8 mouse cellular contexts compared by ENCODE assay signal in the genomic region with DNA sequence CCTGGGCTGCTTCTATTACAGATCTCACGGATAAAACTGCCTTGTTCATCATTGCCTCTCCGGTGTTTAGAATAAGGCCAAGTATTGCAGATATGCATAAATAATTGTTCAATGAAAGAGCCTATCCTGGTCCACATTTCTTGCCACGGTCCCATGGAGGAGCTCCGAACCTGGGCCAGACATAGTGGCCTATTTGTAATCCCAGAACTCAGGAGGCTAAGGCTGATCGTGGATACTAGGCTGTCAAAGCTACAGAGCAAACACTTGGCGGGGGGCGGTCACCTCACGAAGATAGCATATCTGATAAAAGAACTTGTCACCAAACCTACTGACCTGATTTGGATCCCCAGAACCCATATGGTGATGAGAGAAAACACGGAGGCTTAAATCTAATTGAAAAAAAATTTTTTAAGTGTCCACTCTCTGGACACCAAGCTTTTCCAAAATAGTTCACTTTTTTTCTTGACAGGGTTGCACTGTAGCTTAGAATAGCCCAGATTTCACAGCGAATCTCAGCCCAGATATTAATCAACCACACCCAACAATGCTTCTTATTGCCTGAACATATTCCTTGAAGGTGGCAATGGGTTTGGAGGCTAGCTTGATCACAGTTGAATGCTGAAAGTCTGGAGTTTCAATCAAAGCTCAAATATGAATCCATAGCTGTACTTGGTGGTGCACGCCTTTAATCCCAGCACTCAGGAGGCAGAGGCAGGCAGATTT. TPM values are rescaled to one million over a fixed set of nuclear protein-coding genes. Genes with fewer than 3 reads are reported as not detected.
DNase-seq lines count a peak whose midpoint lies in the region; ATAC-seq and TF ChIP-seq lines count a peak whose summit lies in the region.

No protein-coding gene starts in this region.

- DNase-seq in heart, postnatal 4 days = no peak
- DNase-seq in forebrain, embryonic 14.5 days (ENCODE audit: low spot score) = no peak
- DNase-seq in liver, embryonic 14.5 days (ENCODE audit: low read depth in 3 of 3, low spot score in 3 of 3) = no peak
- DNase-seq in adrenal gland, postnatal 10 days = no peak
- no peak for DNase-seq in cerebellum, postnatal 10 days

- peak overlapping the region; percentile 92 for H3K27ac ChIP-seq in heart, embryonic 12.5 days (ENCODE audit: poor library complexity, severe bottlenecking)
- peak overlapping the region; percentile 81 for H3K27ac ChIP-seq in forebrain, embryonic 14.5 days (ENCODE audit: low read depth, low read length)
- peak overlapping the region; percentile 67 for H3K27ac ChIP-seq in liver, embryonic 14.5 days

- peaks cover 55% of the 10 kb centered on the region for H3K4me1 ChIP-seq in heart, embryonic 12.5 days (replicated peaks)
- H3K4me1 ChIP-seq in E14TG2a.4 (replicated peaks; ENCODE audit: low read depth, low read length) = peaks cover 79% of the 10 kb centered on the region
- H3K4me1 ChIP-seq in forebrain, embryonic 14.5 days (ENCODE audit: control insufficient read depth, insufficient read depth, low read length) = peaks cover 21% of the 10 kb centered on the region
- peaks cover 13 to 23% of the 10 kb centered on the region in 2 experiments for H3K4me1 ChIP-seq in liver, embryonic 14.5 days (replicated peaks; ENCODE audit: control insufficient read depth in 2 of 2, insufficient read depth in 2 of 2, low read length in 1 of 2)

- no peak for TF ChIP-seq EP300 in liver, embryonic 14.5 days (IDR thresholded peaks at IDR 0.05; ENCODE audit: low read depth)

- WGBS in heart, embryonic 12.5 days = 16% methylated on average over 11 of the region's 11 CpGs
- WGBS in forebrain, embryonic 14.5 days = 32% methylated on average over 11 of the region's 11 CpGs
- 16% methylated on average over 11 of the region's 11 CpGs for WGBS in liver, embryonic 14.5 days (ENCODE audit: insufficient replicate concordance)

- peak overlapping the region; percentile 94 for H3K9ac ChIP-seq in heart, embryonic 12.5 days
- H3K9ac ChIP-seq in forebrain, embryonic 14.5 days (ENCODE audit: low read length) = peak overlapping the region; percentile 89
- peak overlapping the region; percentile 97 for H3K9ac ChIP-seq in liver, embryonic 14.5 days (replicated peaks)

- H3K4me2 ChIP-seq in heart, embryonic 12.5 days = peak overlapping the region; percentile 76
- H3K4me2 ChIP-seq in forebrain, embryonic 14.5 days (ENCODE audit: low read length) = peak overlapping the region; percentile 83
- H3K4me2 ChIP-seq in liver, embryonic 14.5 days (ENCODE audit: low read depth) = peak overlapping the region; percentile 91

- ATAC-seq in heart, embryonic 12.5 days (ENCODE audit: insufficient number of reproducible peaks, low FRiP score) = peak; percentile 7; the same call in 1 of the 2 replicates
- ATAC-seq in forebrain, embryonic 14.5 days = no peak; the same call in 1 of the 2 replicates
- ATAC-seq in liver, embryonic 14.5 days (ENCODE audit: insufficient read depth) = peak; percentile 8; the same call in 1 of the 2 replicates
- no peak for ATAC-seq in monocyte, adult 5-6 weeks (replicated peaks; ENCODE audit: insufficient number of reproducible peaks, low FRiP score, low TSS enrichment, poor library complexity, severe bottlenecking)

- H3K27me3 ChIP-seq in heart, embryonic 12.5 days (replicated peaks) = no peaks in the 10 kb centered on the region
- H3K27me3 ChIP-seq in E14TG2a.4 (ENCODE audit: insufficient read depth, low read length) = no peaks in the 10 kb centered on the region
- no peaks in the 10 kb centered on the region for H3K27me3 ChIP-seq in forebrain, embryonic 14.5 days (replicated peaks; ENCODE audit: control insufficient read depth, insufficient read depth, low read length)
- H3K27me3 ChIP-seq in liver, embryonic 14.5 days (ENCODE audit: control insufficient read depth, insufficient read depth, low read length) = no peaks in the 10 kb centered on the region

- TF ChIP-seq CTCF in E14TG2a.4 (conservative IDR thresholded peaks at IDR 0.05; ENCODE audit: low read length) = no peak
- TF ChIP-seq CTCF in liver, embryonic 14.5 days (IDR thresholded peaks at IDR 0.05; ENCODE audit: low read depth) = no peak

- H3K9me3 ChIP-seq in heart, embryonic 12.5 days (replicated peaks) = no peaks in the 10 kb centered on the region
- H3K9me3 ChIP-seq in E14TG2a.4 (ENCODE audit: low read length) = no peaks in the 10 kb centered on the region
- H3K9me3 ChIP-seq in forebrain, embryonic 14.5 days (replicated peaks; ENCODE audit: control insufficient read depth, low read length) = no peaks in the 10 kb centered on the region
- H3K9me3 ChIP-seq in liver, embryonic 14.5 days (ENCODE audit: control insufficient read depth, low read length) = no peaks in the 10 kb centered on the region

- H3K36me3 ChIP-seq in heart, embryonic 12.5 days = peaks cover 65% of the 10 kb centered on the region
- peaks cover 75% of the 10 kb centered on the region for H3K36me3 ChIP-seq in E14TG2a.4 (ENCODE audit: insufficient read depth, low read length)
- H3K36me3 ChIP-seq in forebrain, embryonic 14.5 days (ENCODE audit: control insufficient read depth, insufficient read depth, low read length) = peaks cover 51% of the 10 kb centered on the region
- H3K36me3 ChIP-seq in liver, embryonic 14.5 days (replicated peaks; ENCODE audit: control insufficient read depth, insufficient read depth, low read depth) = peaks cover 39% of the 10 kb centered on the region

- peak overlapping the region; percentile 85 for H3K4me3 ChIP-seq in heart, embryonic 12.5 days
- peak overlapping the region; percentile 98 for H3K4me3 ChIP-seq in E14TG2a.4 (replicated peaks; ENCODE audit: low read length)
- peak overlapping the region; percentile 98 for H3K4me3 ChIP-seq in forebrain, embryonic 14.5 days (ENCODE audit: low read depth, low read length)
- peak overlapping the region; percentile 60 to 97 for H3K4me3 ChIP-seq in liver, embryonic 14.5 days (ENCODE audit: insufficient read depth in 1 of 2, low read depth in 2 of 2, low read length in 2 of 2)

RNA-seq across cellular contexts. Expression of gene Ppp4c, which starts 0.6 kb away (rescaled TPM):
- polyA plus RNA-seq in heart, embryonic 12.5 days (2016; fragmentation: Nextera tagmentation; extraction: Ambion mirVana) = 181 and 192 TPM in 2 replicates
- 10 to 100 TPM; 67.6 to 76.6 TPM for total RNA-seq in heart, postnatal 4 days (2021)
- 231 and 256 TPM in 2 replicates for polyA plus RNA-seq in forebrain, embryonic 14.5 days (2014; fragmentation: Nextera tagmentation; extraction: Ambion mirVana)
- 81.8 and 83.2 TPM in 2 replicates for polyA plus RNA-seq in liver, embryonic 14.5 days (2012; rRNA removed)
- 105 and 117 TPM in 2 replicates for polyA plus RNA-seq in liver, embryonic 14.5 days (2014; fragmentation: Nextera tagmentation; extraction: Ambion mirVana)
- total RNA-seq in adrenal gland, postnatal 10 days (2021) = 100 to 1,000 TPM; 103 to 107 TPM
- total RNA-seq in monocyte, adult 5-6 weeks (2017) = 235 to 253 TPM (median 240 TPM) in 3 replicates

RNA-seq across cellular contexts. Expression of gene Fam57b, which starts 4.6 kb away (rescaled TPM):
- polyA plus RNA-seq in heart, embryonic 12.5 days (2016; fragmentation: Nextera tagmentation; extraction: Ambion mirVana) = 0.17 and 0.45 TPM in 2 replicates
- total RNA-seq in heart, postnatal 4 days (2021) = 1 to 10 TPM; 7.7 to 9.3 TPM
- 31.3 and 37.4 TPM in 2 replicates for polyA plus RNA-seq in forebrain, embryonic 14.5 days (2014; fragmentation: Nextera tagmentation; extraction: Ambion mirVana)
- polyA plus RNA-seq in liver, embryonic 14.5 days (2012; rRNA removed) = 0.19 and 0.24 TPM in 2 replicates
- not detected in 2 replicates for polyA plus RNA-seq in liver, embryonic 14.5 days (2014; fragmentation: Nextera tagmentation; extraction: Ambion mirVana)
- total RNA-seq in adrenal gland, postnatal 10 days (2021) = 10 to 100 TPM; 29.0 to 36.1 TPM
- total RNA-seq in monocyte, adult 5-6 weeks (2017) = 12.6 TPM in 1 of 3 replicates, not detected in the others

RNA-seq across cellular contexts. Expression of gene Tbx6, which starts 11.6 kb away (rescaled TPM):
- polyA plus RNA-seq in heart, embryonic 12.5 days (2016; fragmentation: Nextera tagmentation; extraction: Ambion mirVana) = 0.27 and 0.33 TPM in 2 replicates
- total RNA-seq in heart, postnatal 4 days (2021) = under 1 TPM in 1 of 2 experiments, not detected in 1; 0.26 TPM
- 0.42 and 0.47 TPM in 2 replicates for polyA plus RNA-seq in forebrain, embryonic 14.5 days (2014; fragmentation: Nextera tagmentation; extraction: Ambion mirVana)
- polyA plus RNA-seq in liver, embryonic 14.5 days (2012; rRNA removed) = 1.3 and 1.5 TPM in 2 replicates
- 0.43 and 0.47 TPM in 2 replicates for polyA plus RNA-seq in liver, embryonic 14.5 days (2014; fragmentation: Nextera tagmentation; extraction: Ambion mirVana)
- 1 to 10 TPM in 1 of 2 experiments, under 1 TPM in 1; 0.60 to 1.2 TPM for total RNA-seq in adrenal gland, postnatal 10 days (2021)
- 2.0 to 3.8 TPM (median 2.2 TPM) in 3 replicates for total RNA-seq in monocyte, adult 5-6 weeks (2017)

RNA-seq across cellular contexts. Expression of gene Ypel3, which starts 16.1 kb away (rescaled TPM):
- 74.8 and 78.7 TPM in 2 replicates for polyA plus RNA-seq in heart, embryonic 12.5 days (2016; fragmentation: Nextera tagmentation; extraction: Ambion mirVana)
- 10 to 100 TPM; 31.8 to 34.0 TPM for total RNA-seq in heart, postnatal 4 days (2021)
- 206 and 230 TPM in 2 replicates for polyA plus RNA-seq in forebrain, embryonic 14.5 days (2014; fragmentation: Nextera tagmentation; extraction: Ambion mirVana)
- 69.9 and 74.2 TPM in 2 replicates for polyA plus RNA-seq in liver, embryonic 14.5 days (2012; rRNA removed)
- 76.0 and 83.3 TPM in 2 replicates for polyA plus RNA-seq in liver, embryonic 14.5 days (2014; fragmentation: Nextera tagmentation; extraction: Ambion mirVana)
- total RNA-seq in adrenal gland, postnatal 10 days (2021) = 100 to 1,000 TPM; 140 to 147 TPM
- total RNA-seq in monocyte, adult 5-6 weeks (2017) = 139 to 175 TPM (median 161 TPM) in 3 replicates

RNA-seq across cellular contexts. Expression of gene Gdpd3, which starts 26.7 kb away (rescaled TPM):
- polyA plus RNA-seq in heart, embryonic 12.5 days (2016; fragmentation: Nextera tagmentation; extraction: Ambion mirVana) = 0.87 and 1.8 TPM in 2 replicates
- total RNA-seq in heart, postnatal 4 days (2021) = 1 to 10 TPM; 3.7 to 4.2 TPM
- 1.2 and 1.3 TPM in 2 replicates for polyA plus RNA-seq in forebrain, embryonic 14.5 days (2014; fragmentation: Nextera tagmentation; extraction: Ambion mirVana)
- 1.3 and 2.0 TPM in 2 replicates for polyA plus RNA-seq in liver, embryonic 14.5 days (2012; rRNA removed)
- polyA plus RNA-seq in liver, embryonic 14.5 days (2014; fragmentation: Nextera tagmentation; extraction: Ambion mirVana) = 0.27 and 0.59 TPM in 2 replicates
- 1 to 10 TPM; 3.4 to 8.6 TPM for total RNA-seq in adrenal gland, postnatal 10 days (2021)
- total RNA-seq in monocyte, adult 5-6 weeks (2017) = 18.3 to 26.4 TPM (median 23.7 TPM) in 3 replicates

Comparison
In these comparisons a context has a peak if more than half of its experiments do, and no peak if none do; other contexts are left out.
1. ATAC-seq: peak in heart, embryonic 12.5 days (single experiment) and liver, embryonic 14.5 days (single experiment); none in forebrain, embryonic 14.5 days (single experiment) and monocyte, adult 5-6 weeks (single experiment).
2. Peak in every context shown above with its lines, with median percentiles within 50 percentile points of each other: H3K27ac ChIP-seq, H3K4me2 ChIP-seq, H3K4me3 ChIP-seq and H3K9ac ChIP-seq.